Mouse (Mus musculus) lung, postnatal 25 days (tissue): Measurements from ENCODE around the gene Dpp6.

Experiments used
- DNase-seq: peaks from one replicate; pipeline ENCODE4 v3.0.0; 2022; ENCODE audit warnings: low spot score

Gene Dpp6

DNA sequence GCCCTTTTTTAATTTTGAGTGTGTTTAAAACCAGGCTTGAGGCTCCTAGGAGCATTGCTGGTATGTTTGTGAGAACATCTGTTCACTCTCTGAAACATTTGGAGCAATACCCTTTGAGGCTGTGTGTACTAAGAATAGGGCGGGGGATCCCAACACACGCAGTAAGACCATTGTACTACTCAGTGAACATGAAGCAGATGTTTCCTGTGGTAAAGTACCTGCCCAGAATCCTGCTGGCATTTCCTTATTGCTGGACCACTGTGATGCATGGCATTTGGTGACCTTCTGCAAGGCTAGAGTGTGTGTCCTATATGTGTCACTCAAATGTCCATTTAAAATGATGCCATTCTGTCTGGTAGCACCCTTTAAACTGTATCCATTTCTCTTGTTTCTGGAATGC lies 854.5 kb downstream of the Dpp6 start:
- DNase-seq: no peak

DNA sequence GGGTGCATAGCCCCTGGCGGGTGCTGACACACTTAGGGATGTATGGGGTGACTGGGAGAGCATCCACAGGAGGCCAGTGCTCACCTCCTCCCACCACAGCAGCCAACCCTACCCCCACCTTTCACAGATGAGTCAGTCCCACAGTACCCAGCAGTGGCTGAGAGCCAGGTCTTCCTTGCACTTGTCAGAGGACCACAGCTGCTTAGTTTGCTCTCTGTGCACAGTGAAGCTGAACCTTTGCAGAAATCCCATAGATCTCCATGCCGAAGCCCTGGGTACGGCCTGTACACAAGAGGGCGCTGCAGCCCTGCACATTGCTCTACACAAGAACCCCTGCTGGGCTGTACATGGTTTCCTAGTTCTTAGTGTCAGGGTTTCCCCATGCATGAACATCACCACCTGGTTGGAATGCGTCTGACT lies 860.3 kb downstream of the Dpp6 start:
- no peak for DNase-seq

- DNase-seq: no peak
Measured at GRCm38 (mm10) chr5:27679151-27679550, 862.1 kb downstream of the Dpp6 start.

GRCm38 (mm10) chr5:27680476-27680875 lies 863.5 kb downstream of the Dpp6 start:
- DNase-seq: peak; percentile 9

- DNase-seq: no peak
Measured at GRCm38 (mm10) chr5:27685162-27685561, 868.2 kb downstream of the Dpp6 start.

GRCm38 (mm10) chr5:27685923-27686322 lies 868.9 kb downstream of the Dpp6 start:
- DNase-seq: no peak

GRCm38 (mm10) chr5:27687311-27687710 lies 870.3 kb downstream of the Dpp6 start:
- no peak for DNase-seq

DNA sequence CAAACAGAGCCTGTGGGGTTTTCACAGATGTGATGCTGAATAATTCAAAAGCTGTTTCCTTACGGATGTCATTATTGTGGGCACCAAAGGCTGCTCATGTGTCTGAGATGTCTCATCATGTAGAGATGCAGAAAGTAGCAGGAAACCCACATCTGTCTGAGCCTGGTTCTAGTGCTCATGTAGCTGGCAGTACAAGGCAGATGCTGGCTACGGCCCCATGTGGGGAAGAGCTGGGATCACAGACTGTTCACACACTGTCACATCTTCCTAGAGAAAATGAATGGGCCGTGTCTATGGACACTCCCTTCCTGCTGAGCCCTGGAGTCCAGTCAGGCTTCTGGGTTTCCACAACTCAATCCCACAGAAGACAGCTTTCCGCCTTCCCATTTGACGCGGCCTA lies 885.5 kb downstream of the Dpp6 start:
- no peak for DNase-seq

DNA sequence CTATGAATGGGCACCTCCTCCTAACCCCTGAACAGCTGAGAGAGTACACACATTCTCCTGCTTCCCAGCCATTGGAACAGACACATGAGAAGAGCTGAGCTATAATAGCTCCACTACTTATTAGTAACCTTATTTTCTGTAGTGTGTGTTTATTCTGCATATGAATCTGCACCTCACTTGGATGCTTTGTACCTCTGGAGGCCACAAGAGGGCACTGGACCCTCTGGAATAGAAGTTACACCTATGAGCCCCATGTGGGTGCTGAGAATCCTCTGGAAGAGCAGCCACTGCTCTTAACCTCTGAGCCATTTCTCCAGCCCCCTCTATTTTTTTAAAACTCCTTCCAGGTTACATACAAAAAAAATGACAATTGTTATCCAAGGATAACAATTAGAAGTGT lies 888.0 kb downstream of the Dpp6 start:
- DNase-seq: no peak

- DNase-seq: no peak
Measured at GRCm38 (mm10) chr5:27706551-27706950, 889.5 kb downstream of the Dpp6 start.

GRCm38 (mm10) chr5:27707283-27707682 lies 890.3 kb downstream of the Dpp6 start:
- DNase-seq: no peak

GRCm38 (mm10) chr5:27708209-27708608 lies 891.2 kb downstream of the Dpp6 start:
- peak; percentile 33 for DNase-seq

GRCm38 (mm10) chr5:27711461-27712192 lies 894.6 kb downstream of the Dpp6 start:
- no peak for DNase-seq

GRCm38 (mm10) chr5:27714356-27714755 lies 897.4 kb downstream of the Dpp6 start:
- no peak for DNase-seq

DNA sequence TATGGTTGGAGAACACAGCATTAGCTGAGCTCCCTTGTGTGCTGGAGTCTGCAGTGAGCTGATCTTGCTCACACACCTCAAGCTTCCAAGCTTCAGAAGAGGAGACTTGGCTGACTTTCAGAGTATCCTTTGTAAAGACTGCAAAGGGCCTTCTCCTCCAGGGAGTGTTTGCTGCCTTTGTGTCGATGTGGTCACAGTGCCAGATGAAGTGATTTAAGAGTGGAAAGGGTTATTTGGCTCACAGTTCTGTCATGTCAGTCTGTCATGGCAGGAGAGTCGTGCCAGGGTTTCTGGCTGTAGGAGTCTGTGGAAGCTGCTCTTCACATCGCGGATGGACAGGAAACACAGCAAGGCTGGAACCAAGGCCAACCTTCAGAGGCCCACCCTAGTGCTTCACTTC lies 899.0 kb downstream of the Dpp6 start:
- no peak for DNase-seq

- no peak for DNase-seq
Measured at GRCm38 (mm10) chr5:27717301-27717700, 900.3 kb downstream of the Dpp6 start.

GRCm38 (mm10) chr5:27719311-27719710 lies 902.3 kb downstream of the Dpp6 start:
- DNase-seq: no peak

- DNase-seq: no peak
Measured at GRCm38 (mm10) chr5:27724460-27724859, 907.5 kb downstream of the Dpp6 start.

GRCm38 (mm10) chr5:27730666-27731065 lies 913.7 kb downstream of the Dpp6 start:
- peak; percentile 29 for DNase-seq

GRCm38 (mm10) chr5:27731392-27731791 lies 914.4 kb downstream of the Dpp6 start:
- no peak for DNase-seq

DNA sequence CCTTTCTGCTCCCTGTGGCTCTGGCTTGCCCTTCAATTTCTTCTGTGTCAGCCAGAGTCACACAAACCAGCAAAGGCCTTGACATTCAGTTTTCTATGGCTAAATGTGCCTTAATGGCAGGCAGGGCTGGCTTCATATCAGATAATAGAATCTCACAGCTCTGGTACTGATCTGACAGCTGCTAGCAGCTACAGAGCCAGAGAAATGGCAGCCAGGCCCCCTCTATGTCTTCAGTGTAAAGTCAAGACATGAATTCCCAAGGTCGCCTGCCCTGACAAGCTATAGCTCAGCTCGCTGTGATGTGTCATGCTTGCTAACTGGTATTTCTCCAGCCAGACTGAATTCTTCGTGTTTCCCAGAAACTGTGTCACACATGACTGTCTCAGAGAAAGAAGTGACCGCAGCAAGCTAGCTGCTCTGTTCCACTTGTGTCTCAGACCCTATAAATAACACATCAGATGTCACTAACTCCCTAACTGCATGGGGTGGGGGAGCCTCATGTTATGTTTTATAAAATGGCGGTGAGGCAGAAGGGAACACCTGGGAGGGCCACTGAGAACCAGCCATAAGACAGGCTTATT lies 915.4 kb downstream of the Dpp6 start:
- no peak for DNase-seq

DNA sequence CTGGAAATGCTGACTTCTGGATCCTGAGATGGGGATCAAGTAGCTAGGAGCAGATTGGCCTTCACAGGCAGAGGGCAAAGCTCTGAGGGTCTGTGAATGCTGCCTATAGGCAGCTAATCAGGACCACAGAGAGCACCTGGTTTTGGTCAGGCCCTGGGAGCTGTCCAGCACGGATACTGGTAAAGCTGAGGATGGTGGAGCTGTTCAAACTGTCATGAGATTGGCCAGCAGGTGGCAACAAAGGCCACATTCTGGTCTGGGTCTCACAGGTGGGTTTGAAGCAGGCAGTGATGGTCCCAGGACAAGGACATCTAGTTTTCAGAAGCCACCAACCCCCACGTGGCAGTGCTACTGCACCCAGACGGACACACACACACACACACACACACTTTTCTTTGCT lies 920.2 kb downstream of the Dpp6 start:
- peak; percentile 10 for DNase-seq

DNA sequence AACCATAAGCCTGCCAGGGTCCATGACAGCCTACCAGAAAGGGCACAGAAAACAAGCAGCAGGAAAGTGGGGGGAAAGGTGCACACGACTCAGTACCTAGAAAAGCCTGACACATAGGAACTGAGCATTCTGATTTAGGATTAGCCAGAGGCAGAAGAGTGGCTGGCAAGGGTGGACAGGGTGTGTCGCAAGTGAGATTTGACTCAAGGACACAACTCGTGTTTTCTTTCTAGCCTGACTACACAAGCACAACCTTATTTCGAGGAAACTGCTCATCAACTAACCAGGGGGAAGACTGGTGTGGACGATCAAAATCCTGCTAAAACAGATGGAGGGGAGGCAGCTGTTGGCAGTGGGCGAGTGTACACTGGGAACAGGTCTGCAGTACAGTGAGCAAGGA lies 922.2 kb downstream of the Dpp6 start:
- no peak for DNase-seq

GRCm38 (mm10) chr5:27744944-27745343 lies 927.9 kb downstream of the Dpp6 start:
- DNase-seq: no peak
